Mouse (Mus musculus): ENCODE data around the gene Lin7a. TPM values are rescaled to one million over a fixed set of nuclear protein-coding genes. Genes with fewer than 3 reads are reported as not detected.
A peak's percentile ranks its signal among the peaks of the same experiment; 100 is the strongest.

The Lin7a gene
- total RNA-seq (2021), result 1 to 10 TPM; 1.6 to 2.3 TPM
- long read RNA-seq, experiment 1, partial matches to known transcripts, result 0 of 3 reads
- long read RNA-seq, experiment 1, other reads (novel, unspliced or antisense), result 0 of 3 reads
- long read RNA-seq, experiment 2, result 0 reads

- DNase-seq, result peak; percentile 13
Observed at GRCm38 (mm10) chr10:107271321-107272130, at the start of gene Lin7a. Gene Lin7a, plus strand, starts transcription at chr10:107271686.

GRCm38 (mm10) chr10:107221726-107222125 is 49.8 kb upstream of the Lin7a start:
- no peak for DNase-seq

DNA sequence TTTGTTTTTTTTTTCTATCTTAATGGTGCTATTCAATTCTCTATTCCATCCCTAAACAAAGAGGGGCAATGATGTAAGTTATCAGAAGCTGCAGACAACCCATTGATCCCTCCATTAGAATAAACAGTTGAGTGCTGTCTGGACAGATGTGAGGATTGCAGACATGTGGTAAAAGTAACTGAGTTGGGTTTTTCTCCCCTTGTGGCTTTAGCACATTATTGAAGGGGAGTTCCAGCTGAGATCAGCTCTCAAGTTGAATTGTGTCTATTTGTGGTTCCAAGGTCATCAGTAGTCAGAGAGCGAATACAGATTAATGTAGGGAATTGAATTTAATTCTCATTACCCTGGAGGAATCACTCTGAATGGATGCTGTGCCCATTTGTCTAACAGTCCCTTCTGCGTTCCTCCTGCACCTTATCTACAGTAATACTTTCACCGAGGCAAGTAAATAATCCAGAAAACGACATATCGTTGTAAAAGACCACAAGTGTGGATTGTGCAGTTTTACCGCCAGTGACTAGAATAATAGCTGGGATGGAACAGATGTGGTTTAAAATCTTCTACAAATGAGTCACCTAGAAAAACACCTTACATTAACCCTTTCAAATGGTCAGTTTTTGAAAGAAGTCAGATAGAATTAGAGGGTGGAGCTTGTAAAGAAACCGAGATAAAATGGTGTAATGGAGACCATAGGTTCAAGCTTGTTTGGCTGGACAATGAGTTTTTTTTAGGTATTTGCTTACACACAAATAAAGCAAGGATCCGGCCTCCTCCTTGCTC is 48.9 kb upstream of the Lin7a start:
- DNase-seq, result no peak

DNA sequence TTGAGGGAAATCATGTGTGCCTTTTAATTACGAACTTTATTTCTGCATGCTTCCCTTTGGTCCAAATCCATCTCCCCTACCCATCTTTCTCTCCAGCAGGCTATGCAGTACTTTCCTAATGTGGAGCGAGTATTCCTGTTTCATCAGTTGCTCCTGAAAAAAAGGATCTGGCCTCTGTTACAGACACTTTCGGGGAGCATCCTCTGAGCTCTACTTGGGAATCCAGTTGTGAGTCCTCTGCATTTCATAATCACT is 48.4 kb upstream of the Lin7a start:
- DNase-seq, result no peak

- no peak for DNase-seq
Observed at GRCm38 (mm10) chr10:107223821-107224220, 47.7 kb upstream of the Lin7a start.

DNA sequence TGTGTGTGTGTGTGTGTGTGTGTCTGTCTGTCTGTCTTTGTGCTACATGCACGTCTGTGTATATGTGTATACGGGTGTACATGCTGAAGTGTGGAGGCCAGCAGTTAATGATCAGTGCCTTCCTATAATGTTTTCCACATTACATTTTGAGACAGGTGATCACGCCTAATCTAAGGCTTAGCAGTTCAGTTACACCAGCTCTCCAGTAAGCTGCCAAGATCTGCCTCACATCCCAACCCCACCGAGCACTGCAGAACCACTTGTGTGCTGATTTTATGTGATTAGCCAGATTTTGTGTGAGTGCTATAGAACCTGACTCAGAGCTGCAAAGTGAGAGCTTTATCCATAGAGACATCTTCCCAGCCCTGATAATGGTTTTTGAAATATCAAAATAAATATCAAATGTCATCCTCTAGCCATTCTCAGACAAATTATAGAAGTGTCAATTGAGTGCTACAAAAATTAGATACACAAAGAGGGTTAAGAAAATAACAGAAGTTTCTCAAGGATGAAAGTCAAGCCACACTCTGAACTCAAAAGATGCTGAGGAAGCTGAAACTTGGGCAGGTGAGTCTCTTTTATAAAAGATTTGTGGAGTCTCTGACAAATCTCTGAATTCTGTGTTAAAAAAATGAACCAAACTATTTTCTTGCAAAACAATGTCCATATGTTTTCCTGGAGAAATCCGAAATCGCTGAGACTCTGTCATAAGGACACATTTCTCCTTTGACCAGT is 46.7 kb upstream of the Lin7a start:
- no peak for DNase-seq

DNA sequence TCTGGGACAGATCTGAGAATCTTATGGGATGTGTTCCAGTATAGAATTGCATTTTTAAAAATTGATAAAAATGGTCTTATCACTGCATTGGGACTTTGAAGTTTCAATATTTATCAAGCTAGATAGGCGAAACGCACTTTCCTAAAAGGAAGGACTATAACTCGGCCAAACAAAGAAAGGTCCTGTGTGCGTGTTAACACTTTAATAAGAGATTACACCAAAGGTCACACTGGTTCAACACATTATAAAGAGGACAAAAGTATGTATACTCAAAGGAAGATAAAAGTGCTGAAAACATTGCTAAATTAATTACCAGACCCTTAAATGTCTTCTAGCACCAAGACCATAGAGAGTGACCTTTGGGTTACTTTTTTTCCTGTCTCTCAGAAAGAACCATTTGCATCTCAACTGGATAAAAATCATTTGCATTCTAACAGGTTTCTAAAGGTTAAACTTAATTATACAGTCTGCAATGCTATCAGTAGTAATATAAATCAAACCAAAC is 46.1 kb upstream of the Lin7a start:
- DNase-seq, result no peak

DNA sequence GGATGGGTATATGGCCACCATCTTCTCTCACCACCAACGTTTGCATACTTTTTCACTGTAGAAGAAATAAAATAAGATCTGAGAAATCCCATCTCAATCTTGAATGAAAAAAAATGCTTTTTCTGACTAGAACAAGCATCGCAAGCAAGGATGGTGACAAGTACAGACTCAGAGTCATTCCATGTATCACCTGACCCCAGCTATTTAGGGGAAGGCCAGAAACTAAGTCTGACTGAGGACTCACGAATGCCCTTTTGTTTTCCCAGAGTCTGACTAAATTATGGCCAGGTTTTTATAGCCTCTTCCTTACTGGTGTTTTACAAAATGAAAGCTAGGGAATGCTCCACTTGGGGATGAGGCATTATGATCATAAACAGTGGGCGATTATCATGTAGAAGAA is 45.6 kb upstream of the Lin7a start:
- DNase-seq, result no peak

DNA sequence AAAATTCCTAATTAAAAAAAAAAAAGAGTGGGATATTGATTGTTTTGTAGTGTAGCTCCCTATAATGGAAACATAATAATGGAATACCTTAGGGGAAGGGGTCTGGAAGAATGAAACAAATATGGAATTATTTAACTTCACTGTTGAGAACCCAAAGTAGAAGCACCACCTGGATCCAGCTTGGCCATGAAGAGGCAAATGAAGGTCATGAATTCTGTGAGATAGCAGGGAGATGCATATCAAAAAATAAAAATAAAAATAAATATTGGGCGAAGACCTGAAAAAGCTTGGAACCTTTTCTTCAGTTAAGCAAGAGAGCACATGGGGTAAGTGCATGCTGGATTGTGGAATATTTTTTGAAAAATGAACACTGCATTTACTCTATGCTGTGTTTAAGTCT is 43.6 kb upstream of the Lin7a start:
- DNase-seq, result no peak

- no peak for DNase-seq
Observed at GRCm38 (mm10) chr10:107228776-107229175, 42.7 kb upstream of the Lin7a start.

DNA sequence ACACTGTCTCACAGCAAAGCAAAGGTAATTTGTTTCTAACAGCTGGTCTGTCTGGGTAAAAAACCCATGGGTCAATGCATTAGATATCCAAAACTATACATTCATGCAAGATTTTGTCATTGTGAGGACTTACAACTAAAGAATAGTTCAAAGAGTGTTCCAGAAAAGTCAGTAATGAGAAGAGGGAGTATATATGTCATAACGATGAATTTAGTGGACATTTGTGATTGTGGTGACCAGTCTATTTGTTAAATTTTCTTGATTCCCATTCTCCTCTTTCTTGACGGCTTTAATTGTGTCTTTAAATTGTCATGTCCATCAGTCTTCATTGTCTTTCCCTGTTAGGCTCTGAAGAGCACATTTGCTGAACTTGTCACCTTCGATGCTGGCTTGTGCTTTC is 42.1 kb upstream of the Lin7a start:
- DNase-seq, result no peak

- no peak for DNase-seq
Observed at GRCm38 (mm10) chr10:107230081-107230850, 41.2 kb upstream of the Lin7a start.

- no peak for DNase-seq
Observed at GRCm38 (mm10) chr10:107230851-107231130, 40.7 kb upstream of the Lin7a start.

DNA sequence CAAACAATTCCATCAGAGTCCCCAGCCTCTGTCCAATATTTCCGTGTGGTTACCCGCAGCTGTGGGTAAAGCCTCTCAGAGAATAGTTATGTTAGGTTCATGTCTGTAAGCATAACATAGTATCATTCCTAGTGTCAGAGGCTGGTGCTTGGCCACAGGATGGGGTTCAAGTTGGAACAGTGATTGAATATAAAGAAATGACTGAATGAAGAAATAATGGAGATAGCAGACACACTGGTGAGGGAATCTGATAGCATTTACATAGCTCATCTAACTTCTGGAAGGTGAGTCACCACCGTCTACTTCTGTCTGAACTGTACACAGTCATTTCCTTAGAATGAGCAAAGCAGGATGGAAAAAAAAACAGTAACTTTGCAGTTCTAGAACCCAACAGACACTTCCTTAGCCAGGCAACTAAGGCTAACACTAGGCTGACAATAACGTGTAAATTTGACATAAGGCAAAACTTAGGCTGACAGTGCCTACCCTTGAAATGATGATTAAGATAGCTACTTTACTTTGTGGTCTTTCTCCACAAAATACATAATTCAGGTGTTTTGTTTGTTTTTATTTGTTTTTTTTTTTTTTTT is 40.0 kb upstream of the Lin7a start:
- DNase-seq, result no peak

DNA sequence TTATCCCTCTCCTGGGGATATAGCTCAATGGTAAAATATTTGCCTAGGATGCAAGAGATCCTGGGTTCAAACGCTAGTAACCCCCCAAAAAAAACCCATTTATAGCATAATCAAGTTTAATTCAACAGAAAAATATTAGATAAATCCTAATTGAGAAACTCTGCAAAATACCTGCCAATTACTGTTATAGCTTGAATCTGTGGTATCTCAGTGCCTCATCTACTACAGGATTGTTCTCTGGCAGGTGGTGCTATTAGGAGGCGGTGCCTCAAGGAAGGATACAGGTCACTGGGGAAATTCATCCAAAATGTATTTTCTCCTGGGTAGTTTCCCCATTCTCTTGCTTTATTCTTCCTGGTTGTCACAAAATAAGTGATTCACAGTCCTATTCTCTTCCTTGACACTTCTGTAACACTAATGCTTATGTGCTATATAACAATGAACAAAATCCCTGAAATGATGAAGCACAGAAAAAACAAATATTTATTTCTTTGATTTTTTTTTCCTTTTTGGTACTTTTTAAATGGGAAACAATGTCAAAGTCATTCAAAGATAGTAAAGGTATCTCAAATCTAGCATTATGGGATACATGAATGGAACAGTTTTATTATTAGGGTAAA is 38.9 kb upstream of the Lin7a start:
- DNase-seq, result no peak

- no peak for DNase-seq
Observed at GRCm38 (mm10) chr10:107233221-107233620, 38.3 kb upstream of the Lin7a start.

- no peak for DNase-seq
Observed at GRCm38 (mm10) chr10:107233825-107234224, 37.7 kb upstream of the Lin7a start.

DNA sequence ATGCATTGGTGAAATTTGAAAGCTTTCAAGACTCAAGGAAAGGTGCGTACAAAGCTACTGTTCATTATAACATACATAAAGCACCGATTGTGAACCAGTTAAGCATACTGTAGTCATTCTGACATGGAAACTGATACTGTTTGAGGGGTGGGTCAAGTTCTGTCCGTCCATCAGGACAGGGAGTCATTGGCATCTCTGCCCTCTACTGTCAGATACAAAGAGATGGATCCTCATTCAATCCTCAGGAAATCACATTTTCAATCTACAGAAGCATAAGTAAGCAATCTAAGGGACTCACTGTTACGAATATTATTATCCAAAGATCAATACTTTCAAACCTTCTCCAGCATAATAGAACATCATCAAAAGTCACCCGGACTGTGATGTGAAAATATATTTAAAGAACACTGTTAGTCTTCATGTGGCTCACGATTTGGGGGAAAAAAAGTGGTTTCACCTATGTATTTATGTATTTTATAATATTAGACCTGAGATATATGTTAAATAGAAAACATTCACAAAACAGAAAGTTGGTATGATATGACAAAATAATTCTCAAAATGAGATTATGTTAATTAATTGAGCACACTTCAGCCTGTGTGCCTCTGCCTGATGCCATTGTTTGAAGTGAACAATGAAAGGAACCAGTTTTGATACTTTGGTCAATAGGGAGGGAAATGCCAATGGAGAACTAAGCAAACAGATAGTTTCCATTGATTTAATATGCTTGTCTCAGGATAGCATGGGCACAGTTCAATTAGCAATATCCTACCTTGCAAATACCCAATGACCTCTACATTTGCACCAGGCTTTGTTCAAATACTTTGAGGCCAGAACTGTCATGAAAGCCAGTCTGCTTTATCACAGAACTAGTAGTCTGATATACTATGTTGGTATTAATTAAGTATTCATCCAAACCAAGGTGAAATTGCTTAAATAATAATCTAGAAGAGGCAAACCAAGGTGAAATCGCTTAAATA is 36.8 kb upstream of the Lin7a start:
- no peak for DNase-seq

DNA sequence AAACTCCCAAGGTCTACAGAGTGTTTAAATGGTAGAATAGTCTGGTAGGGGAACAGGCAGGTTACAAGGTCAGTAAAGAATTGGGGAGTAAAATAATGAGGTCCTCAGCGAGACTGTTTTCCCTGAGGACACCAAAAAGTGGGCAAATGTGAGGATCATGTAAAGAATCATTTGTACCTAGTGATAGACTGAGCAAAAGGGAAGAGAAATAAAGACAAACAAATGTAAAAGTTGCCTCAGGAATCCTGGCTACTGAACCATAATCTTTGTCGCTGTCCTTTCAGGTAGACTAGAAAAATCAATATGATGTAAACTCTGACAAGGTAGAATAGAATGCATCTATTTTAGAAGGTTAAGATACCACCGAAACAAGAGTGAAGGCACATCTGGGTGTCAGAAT is 36.0 kb upstream of the Lin7a start:
- no peak for DNase-seq

GRCm38 (mm10) chr10:107236211-107236610 is 35.3 kb upstream of the Lin7a start:
- no peak for DNase-seq

Measured in adrenal gland, postnatal 10 days (tissue).